Mouse (Mus musculus): ENCODE data around the gene Olfr221.

- TF ChIP-seq CTCF (IDR thresholded peaks at IDR 0.05; ENCODE audit: borderline replicate concordance, extremely low read depth, insufficient read depth, insufficient read length) (no peak), POLR2A (IDR thresholded peaks at IDR 0.05; ENCODE audit: borderline replicate concordance, extremely low read depth, insufficient read depth, insufficient read length, poor library complexity, severe bottlenecking) (no peak)
Observed at GRCm38 (mm10) chr14:52012085-52012484, 30.2 kb downstream of the Olfr221 start.

All from brain, embryonic 14.5 days (tissue).